Mouse (Mus musculus): ENCODE measurements around the gene Olfr1423.

- TF ChIP-seq POLR2A (IDR thresholded peaks at IDR 0.05; ENCODE audit: borderline replicate concordance, extremely low read depth, insufficient read depth, insufficient read length, poor library complexity, severe bottlenecking) = no peak
- no peak for TF ChIP-seq CTCF (IDR thresholded peaks at IDR 0.05; ENCODE audit: borderline replicate concordance, extremely low read depth, insufficient read depth, insufficient read length)
These were observed 30.1 kb downstream of the Olfr1423 start for GRCm38 (mm10) chr19:12010916-12011559.
